Mouse (Mus musculus): ENCODE data around the gene Cfap54.

- TF ChIP-seq GATA1 (IDR thresholded peaks at IDR 0.05; ENCODE audit: low read length) (no peak), TAL1 (IDR thresholded peaks at IDR 0.05; ENCODE audit: low read length) (no peak)
Measured at GRCm38 (mm10) chr10:92837572-92837971, 243.8 kb downstream of the Cfap54 start.

Measured in erythroblast, embryonic 14.5 days (primary cell).